Mouse (Mus musculus) spleen, adult 18-20 months (tissue): ENCODE data around the gene Zmat5.

Source experiments
- DNase-seq, 2 experiments: peaks; one replicate each; pipeline ENCODE4 v3.0.0; 2022; ENCODE audit warnings: mixed read lengths in 2 of 2

The Zmat5 gene

GRCm38 (mm10) chr11:4704072-4704964 is at the start of gene Zmat5, which contains the start of gene Uqcr10:
Gene Zmat5 (plus strand): TSS chr11:4704678.
Gene Uqcr10 (minus strand): TSS chr11:4704342.
- DNase-seq = peak; percentile 81 to 88

- DNase-seq = no peak
Observed at GRCm38 (mm10) chr11:4659818-4660217, 44.7 kb upstream of the Zmat5 start.

- no peak for DNase-seq
Observed at GRCm38 (mm10) chr11:4660309-4661025, 44.0 kb upstream of the Zmat5 start.

- no peak for DNase-seq
Observed at GRCm38 (mm10) chr11:4661324-4661723, 43.2 kb upstream of the Zmat5 start.

GRCm38 (mm10) chr11:4661871-4662495 is 42.5 kb upstream of the Zmat5 start:
- no peak for DNase-seq

- no peak for DNase-seq
Observed at GRCm38 (mm10) chr11:4662496-4662878, 42.0 kb upstream of the Zmat5 start.

- no peak for DNase-seq
Observed at GRCm38 (mm10) chr11:4671736-4672135, 32.7 kb upstream of the Zmat5 start.

- no peak for DNase-seq
Observed at GRCm38 (mm10) chr11:4674593-4674992, 29.9 kb upstream of the Zmat5 start.

- no peak for DNase-seq
Observed at GRCm38 (mm10) chr11:4675126-4675562, 29.3 kb upstream of the Zmat5 start.

- DNase-seq = no peak
Observed at GRCm38 (mm10) chr11:4675693-4676092, 28.8 kb upstream of the Zmat5 start.

- no peak for DNase-seq
Observed at GRCm38 (mm10) chr11:4677250-4677872, 27.1 kb upstream of the Zmat5 start.

GRCm38 (mm10) chr11:4678700-4679440 is 25.6 kb upstream of the Zmat5 start:
- no peak for DNase-seq

GRCm38 (mm10) chr11:4679441-4679832 is 25.0 kb upstream of the Zmat5 start:
- no peak for DNase-seq

GRCm38 (mm10) chr11:4680126-4680525 is 24.4 kb upstream of the Zmat5 start:
- no peak for DNase-seq

- no peak for DNase-seq
Observed at GRCm38 (mm10) chr11:4683516-4683915, 21.0 kb upstream of the Zmat5 start.

GRCm38 (mm10) chr11:4684186-4684585 is 20.3 kb upstream of the Zmat5 start:
- DNase-seq = no peak

- no peak for DNase-seq
Observed at GRCm38 (mm10) chr11:4685071-4685470, 19.4 kb upstream of the Zmat5 start.

- DNase-seq = no peak
Observed at GRCm38 (mm10) chr11:4685510-4685909, 19.0 kb upstream of the Zmat5 start.

- no peak for DNase-seq
Observed at GRCm38 (mm10) chr11:4687027-4687426, 17.5 kb upstream of the Zmat5 start.

- no peak for DNase-seq
Observed at GRCm38 (mm10) chr11:4687874-4688273, 16.6 kb upstream of the Zmat5 start.

GRCm38 (mm10) chr11:4688632-4689380 is 15.7 kb upstream of the Zmat5 start:
- DNase-seq = no peak
